In genomic region chr2:122028756-122029700, GRCm38 (mm10) we compare ENCODE assay signal across 8 mouse cellular contexts. TPM values are rescaled to one million over a fixed set of nuclear protein-coding genes. Genes with fewer than 3 reads are reported as not detected.
DNase-seq lines count a peak whose midpoint lies in the region; ATAC-seq lines count a peak whose summit lies in the region.

No protein-coding gene starts in this region.

- no peak for DNase-seq in cerebellum, adult 11-12 months
- peak; percentile 22 for DNase-seq in T-cell, adult 2 months (ENCODE audit: low spot score)
- DNase-seq in heart, postnatal 14 days = peak; percentile 48 to 53
- peak; percentile 21 to 36 for DNase-seq in left cerebral cortex, adult 9 months (ENCODE audit: low spot score in 2 of 2)
- peak; percentile 33 for DNase-seq in right cerebral cortex, postnatal 4 days

- H3K36me3 ChIP-seq in macrophage (ENCODE audit: inconsistent target) = no peaks in the 10 kb centered on the region

- under 1% methylated on average over 67 of the region's 71 CpGs for WGBS in macrophage (ENCODE audit: missing documents)

- peak; percentile 70 for ATAC-seq in cerebellum, adult (ENCODE audit: insufficient number of reproducible peaks, low FRiP score, low TSS enrichment)
- peak; percentile 50; the same call in 1 of the 2 replicates for ATAC-seq in erythroid progenitor cell, adult 5-6 weeks (replicated peaks; ENCODE audit: low FRiP score, poor library complexity, severe bottlenecking)

- intact Hi-C loops in heart, postnatal 14 days (cut with DNase I) = loop anchor here (5.0 kb wide), 1 partner anchor 72 kb away; the partner anchor contains the start of genes Ctdspl2 and Mageb3

- H3K4me3 ChIP-seq in macrophage (ENCODE audit: inconsistent target) = peak overlapping the region; percentile 56

- peaks cover 50% of the 10 kb centered on the region for H3K79me2 ChIP-seq in macrophage (ENCODE audit: inconsistent target)

- peak overlapping the region; percentile 24; the same call in 1 of the 2 replicates for H3K27ac ChIP-seq in macrophage

RNA-seq across cellular contexts. Expression of gene Eif3j1, which starts 0.7 kb away (rescaled TPM):
- total RNA-seq in erythroid progenitor cell, adult 5-6 weeks (2015; ENCODE audit: low replicate concordance) = 15.5 and 21.6 TPM in 2 replicates
- 25.6 and 31.8 TPM in 2 replicates for total RNA-seq in erythroid progenitor cell, adult 5-6 weeks (2017; ENCODE audit: low replicate concordance)
- 10 to 100 TPM; 19.3 to 20.3 TPM for total RNA-seq in heart, postnatal 14 days (2021)
- total RNA-seq in macrophage (2018; cell fraction: chromatin; rRNA removed) = 10 to 100 TPM; 17.4 to 51.4 (median 31.1) TPM
- total RNA-seq in macrophage (2018; cell fraction: cytosol; rRNA removed) = 10 to 100 TPM; 10.4 to 19.7 (median 15.3) TPM
- total RNA-seq in macrophage (2018; cell fraction: nucleus; rRNA removed) = 10 to 100 TPM; 15.4 to 51.1 (median 24.0) TPM
- polyA plus RNA-seq in macrophage (2018) = 11.3 to 29.7 TPM (median 23.0 TPM) in 3 replicates
